Mouse (Mus musculus) yolk sac, embryonic 10.5 days (tissue): ENCODE measurements around the gene Med17.

Experiments
- DNase-seq: peaks from one replicate; pipeline ENCODE4 v3.0.0-alpha.2; 2017; ENCODE audit warnings: low spot score

The Med17 gene

GRCm38 (mm10) chr9:15288402-15288801 lies 8.7 kb upstream of the Med17 start:
- no peak for DNase-seq

- no peak for DNase-seq
These were observed 8.1 kb upstream of the Med17 start for GRCm38 (mm10) chr9:15287846-15288245.

- no peak for DNase-seq
These were observed 5.7 kb upstream of the Med17 start for GRCm38 (mm10) chr9:15285443-15285842.

- DNase-seq, result peak; percentile 16
These were observed 754 bp upstream of the Med17 start for GRCm38 (mm10) chr9:15280491-15280879.

- no peak for DNase-seq
These were observed 537 bp downstream of the Med17 start for GRCm38 (mm10) chr9:15279139-15279648.

GRCm38 (mm10) chr9:15278343-15278742 lies 1.4 kb downstream of the Med17 start:
- DNase-seq, result no peak

- no peak for DNase-seq
These were observed 2.9 kb downstream of the Med17 start for GRCm38 (mm10) chr9:15276855-15277254.

- no peak for DNase-seq
These were observed 5.8 kb downstream of the Med17 start for GRCm38 (mm10) chr9:15273981-15274380.

- no peak for DNase-seq
These were observed 16.2 kb downstream of the Med17 start for GRCm38 (mm10) chr9:15263487-15263886.

- no peak for DNase-seq
These were observed 17.8 kb downstream of the Med17 start for GRCm38 (mm10) chr9:15261980-15262379.

- DNase-seq, result no peak
These were observed 23.5 kb downstream of the Med17 start for GRCm38 (mm10) chr9:15256214-15256613.

GRCm38 (mm10) chr9:15254501-15254900 lies 25.2 kb downstream of the Med17 start:
- no peak for DNase-seq

GRCm38 (mm10) chr9:15252196-15252595 lies 27.5 kb downstream of the Med17 start:
- peak; percentile 83 for DNase-seq

GRCm38 (mm10) chr9:15250376-15250775 lies 29.4 kb downstream of the Med17 start:
- peak; percentile 80 for DNase-seq

GRCm38 (mm10) chr9:15245319-15246075 lies 34.2 kb downstream of the Med17 start:
- DNase-seq, result peak; percentile 86

GRCm38 (mm10) chr9:15242130-15242529 lies 37.6 kb downstream of the Med17 start:
- no peak for DNase-seq

GRCm38 (mm10) chr9:15241596-15241939 lies 38.2 kb downstream of the Med17 start:
- DNase-seq, result peak; percentile 79

GRCm38 (mm10) chr9:15240863-15241595 lies 38.7 kb downstream of the Med17 start:
- no peak for DNase-seq

- no peak for DNase-seq
These were observed 39.7 kb downstream of the Med17 start for GRCm38 (mm10) chr9:15240006-15240405.

GRCm38 (mm10) chr9:15239042-15239925 lies 40.4 kb downstream of the Med17 start, which contains the start of gene Vstm5:
Vstm5 (plus strand) TSS chr9:15239045.
- peak; percentile 47 for DNase-seq

- DNase-seq, result no peak
These were observed 41.3 kb downstream of the Med17 start for GRCm38 (mm10) chr9:15238297-15238990.
